Mouse (Mus musculus): ENCODE measurements at regions not wholly inside any gene's neighbourhood (a gene's known extent, or its start where the extent isn't known, plus 50 kb on each side); places are given as distances from the start of the nearest gene placed in this dataset.

DNA sequence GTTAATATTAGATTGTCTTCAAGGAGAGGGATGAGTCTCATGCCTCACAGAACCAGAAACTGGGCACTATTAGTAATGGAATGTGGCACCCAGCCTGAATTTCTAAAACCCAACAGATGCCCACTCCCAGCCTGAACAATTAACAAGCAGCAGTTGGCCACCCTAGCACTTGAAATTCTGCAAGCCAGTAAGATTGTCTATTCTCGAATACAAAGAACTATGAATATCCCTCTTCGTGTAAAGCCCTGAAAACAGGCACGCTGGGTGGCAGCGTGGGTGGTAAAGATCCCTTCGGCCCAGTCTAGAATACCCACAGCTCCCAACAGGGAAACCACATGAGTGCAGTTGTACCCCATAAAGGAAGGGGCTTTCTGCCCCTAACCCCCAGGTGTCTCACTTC, 138.0 kb upstream of the Plxnc1 start:
- no peak overlapping the region for H3K27ac ChIP-seq (replicated peaks)
- WGBS, result 94% methylated on average over 5 of the region's 5 CpGs
- no peaks in the 10 kb centered on the region for H3K36me3 ChIP-seq (replicated peaks)
- H3K4me3 ChIP-seq, result no peak overlapping the region
- H3K9me3 ChIP-seq, result no peaks in the 10 kb centered on the region
- DNase-seq (ENCODE audit: low spot score), result no peak
- peaks cover 9% of the 10 kb centered on the region; the same call in 1 of the 2 replicates for H3K4me1 ChIP-seq
- peaks cover 9% of the 10 kb centered on the region for H3K27me3 ChIP-seq (replicated peaks; ENCODE audit: low read depth, poor library complexity, severe bottlenecking)

DNA sequence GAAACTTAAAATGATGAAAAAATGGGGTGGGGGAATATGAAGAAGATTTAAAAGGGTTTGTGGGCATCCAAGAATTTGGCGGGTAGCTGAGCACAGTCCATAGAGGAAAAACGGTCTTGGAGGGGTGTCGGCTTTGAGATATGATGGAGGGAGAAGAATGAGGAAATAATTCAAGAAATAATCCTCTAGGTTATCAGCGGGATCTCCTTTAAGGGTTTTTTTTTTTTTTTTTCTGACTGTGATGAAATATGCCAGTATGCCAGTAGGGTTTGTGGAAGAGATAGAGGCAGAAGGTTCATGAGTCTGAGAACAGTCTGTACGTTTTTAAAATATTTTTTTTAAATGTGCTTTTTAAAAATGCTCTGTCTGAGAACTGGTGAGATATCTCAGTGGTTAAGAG, 135.3 kb upstream of the Plxnc1 start:
- H3K27ac ChIP-seq (replicated peaks), result no peak overlapping the region
- no peaks in the 10 kb centered on the region for H3K9me3 ChIP-seq

DNA sequence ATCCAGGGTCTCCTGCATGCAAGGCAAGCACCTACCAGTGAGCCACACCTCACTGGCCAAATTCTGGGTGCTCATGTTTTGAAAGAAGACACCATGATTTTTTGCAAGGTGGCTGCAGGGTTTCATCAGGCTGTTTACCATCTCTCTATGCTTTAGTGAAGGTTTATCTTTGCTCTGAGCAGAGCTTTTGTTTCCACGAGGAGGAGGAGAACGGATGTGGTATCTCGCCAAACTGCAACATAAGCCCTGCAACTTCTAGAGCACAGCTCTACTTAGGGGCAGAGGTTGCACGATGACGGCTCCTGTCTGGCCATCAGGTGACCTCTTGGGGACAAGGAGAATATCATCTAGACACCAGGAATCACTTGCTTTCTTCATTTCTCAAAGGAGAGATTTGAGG, 131.8 kb upstream of the Plxnc1 start:
- DNase-seq (ENCODE audit: low spot score), result no peak
- no peaks in the 10 kb centered on the region for H3K9me3 ChIP-seq
- WGBS, result 76% methylated on average over 5 of the region's 5 CpGs
- H3K4me1 ChIP-seq, result peaks cover 25% of the 10 kb centered on the region
- no peak overlapping the region for H3K4me3 ChIP-seq
- H3K36me3 ChIP-seq (replicated peaks), result no peaks in the 10 kb centered on the region
- no peak overlapping the region for H3K27ac ChIP-seq (replicated peaks)
- H3K27me3 ChIP-seq (replicated peaks; ENCODE audit: low read depth, poor library complexity, severe bottlenecking), result no peaks in the 10 kb centered on the region

More for the DNA sequence above, 135.3 kb upstream of the Plxnc1 start:
- no peak overlapping the region for H3K4me3 ChIP-seq
- 88% methylated on average over 5 of the region's 5 CpGs for WGBS
- no peaks in the 10 kb centered on the region for H3K36me3 ChIP-seq (replicated peaks)
- no peaks in the 10 kb centered on the region for H3K27me3 ChIP-seq (replicated peaks; ENCODE audit: low read depth, poor library complexity, severe bottlenecking)
- H3K4me1 ChIP-seq, result peaks cover 25% of the 10 kb centered on the region
- no peak for DNase-seq (ENCODE audit: low spot score)

DNA sequence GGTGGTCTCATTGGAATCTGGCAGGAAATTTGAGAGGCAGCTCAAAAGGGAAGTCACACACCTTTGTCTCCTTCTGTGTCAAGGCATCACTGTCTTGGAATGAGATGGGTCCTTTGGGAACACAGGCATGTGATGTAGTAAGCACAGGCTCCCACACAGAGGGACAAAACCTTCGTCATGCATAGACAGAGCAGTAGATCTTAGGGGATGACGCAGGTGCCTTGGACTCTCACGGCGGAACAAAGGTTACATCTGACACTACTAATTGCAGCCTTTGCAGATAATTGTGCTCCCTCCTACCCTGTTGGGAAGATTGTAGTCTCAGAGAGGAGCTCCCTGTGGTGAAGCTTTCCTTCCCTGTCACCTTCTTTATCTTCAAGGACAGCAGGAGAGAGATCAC, 131.3 kb upstream of the Plxnc1 start:
- Histone ChIP-seq H3K4me1 (peaks cover 25% of the 10 kb centered on the region), H3K27me3 (replicated peaks; ENCODE audit: low read depth, poor library complexity, severe bottlenecking) (no peaks in the 10 kb centered on the region), H3K27ac (replicated peaks) (no peak overlapping the region), H3K36me3 (replicated peaks) (no peaks in the 10 kb centered on the region), H3K9me3 (no peaks in the 10 kb centered on the region), H3K4me3 (no peak overlapping the region)
- no peak for DNase-seq (ENCODE audit: low spot score)
- WGBS, result 64% methylated on average over 4 of the region's 4 CpGs

DNA sequence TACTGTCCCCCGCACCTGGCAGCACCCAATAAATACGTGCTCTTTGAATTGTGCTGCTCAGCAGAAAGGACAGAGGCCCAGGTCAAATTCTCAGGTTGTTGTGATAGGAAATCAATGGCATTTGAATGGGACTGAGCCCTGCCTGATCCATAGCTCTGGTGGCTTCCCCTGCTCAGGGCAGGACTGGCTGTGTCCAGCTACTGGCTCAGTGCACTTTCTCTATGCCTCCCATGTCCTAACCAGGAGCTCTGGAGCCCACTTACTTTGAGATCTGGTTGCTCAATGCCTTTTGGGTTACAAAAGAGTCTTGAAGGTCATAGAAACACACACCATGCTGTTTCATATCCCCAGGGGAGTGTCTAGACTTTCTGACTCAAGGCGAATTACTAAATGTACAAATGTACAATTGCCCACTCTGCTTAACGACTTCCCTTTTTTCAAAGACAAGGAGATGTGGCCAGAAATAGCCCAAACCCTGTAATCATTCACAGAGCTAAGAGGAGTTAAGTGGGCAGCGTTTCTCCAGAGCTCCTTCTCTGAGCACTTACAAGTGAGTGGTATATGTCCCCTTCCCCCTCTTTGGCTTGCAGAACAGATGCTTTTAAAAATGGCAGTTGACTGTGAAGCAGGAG, 130.4 kb upstream of the Plxnc1 start:
- no peak for DNase-seq (ENCODE audit: low spot score)
- Histone ChIP-seq H3K9me3 (no peaks in the 10 kb centered on the region), H3K4me1 (peaks cover 25% of the 10 kb centered on the region), H3K27ac (replicated peaks) (no peak overlapping the region; the same call in 1 of the 2 replicates), H3K36me3 (replicated peaks) (no peaks in the 10 kb centered on the region), H3K4me3 (no peak overlapping the region), H3K27me3 (replicated peaks; ENCODE audit: low read depth, poor library complexity, severe bottlenecking) (no peaks in the 10 kb centered on the region)
- WGBS, result 48% methylated on average over 5 of the region's 5 CpGs

DNA sequence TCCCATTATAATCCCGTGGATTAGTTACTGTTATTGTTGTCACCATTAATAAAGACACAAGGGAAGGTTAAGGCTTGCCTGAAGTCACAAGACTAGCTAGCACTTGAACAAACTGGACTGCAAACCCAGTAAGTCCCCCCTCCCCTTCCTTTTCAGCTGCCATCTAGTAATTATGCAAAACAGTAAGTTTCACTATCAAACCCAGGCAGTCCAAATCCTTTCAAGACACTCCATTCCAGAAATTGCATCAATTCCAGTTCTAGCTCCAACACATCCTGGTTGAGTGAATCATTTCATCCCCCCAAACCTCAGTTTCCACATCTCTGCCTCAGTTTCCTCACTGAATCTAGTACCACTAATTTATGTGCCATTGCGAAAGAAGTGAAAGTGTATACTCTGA, 129.7 kb upstream of the Plxnc1 start:
- H3K4me1 ChIP-seq, result peaks cover 25% of the 10 kb centered on the region
- H3K27me3 ChIP-seq (replicated peaks; ENCODE audit: low read depth, poor library complexity, severe bottlenecking), result no peaks in the 10 kb centered on the region
- no peak overlapping the region for H3K27ac ChIP-seq (replicated peaks)
- H3K36me3 ChIP-seq (replicated peaks), result no peaks in the 10 kb centered on the region
- no peak overlapping the region for H3K4me3 ChIP-seq
- no peak for DNase-seq (ENCODE audit: low spot score)
- 80% methylated on average over 2 of the region's 2 CpGs for WGBS
- no peaks in the 10 kb centered on the region for H3K9me3 ChIP-seq

DNA sequence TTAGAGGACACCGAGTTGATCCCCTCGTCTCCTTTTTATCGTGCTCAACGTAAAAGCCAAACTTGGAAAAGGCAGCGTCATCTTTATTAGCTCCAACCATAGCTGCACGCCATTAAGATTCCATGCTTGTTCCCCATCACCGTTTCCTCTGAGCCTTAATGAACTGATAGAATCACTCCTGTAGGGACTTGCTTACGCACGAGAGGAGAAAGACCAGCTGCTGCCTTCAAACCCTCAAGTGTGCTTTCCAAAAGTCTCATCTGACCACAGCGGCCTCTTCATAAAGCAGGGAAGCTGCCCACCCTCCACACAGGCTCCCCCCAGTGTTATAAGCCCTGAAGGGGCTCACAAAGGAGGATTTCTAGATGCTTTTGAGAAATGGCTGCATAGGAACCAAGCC, 123.3 kb upstream of the Plxnc1 start:
- 89% methylated on average over 10 of the region's 10 CpGs for WGBS
- no peak overlapping the region for H3K27ac ChIP-seq (replicated peaks)

DNA sequence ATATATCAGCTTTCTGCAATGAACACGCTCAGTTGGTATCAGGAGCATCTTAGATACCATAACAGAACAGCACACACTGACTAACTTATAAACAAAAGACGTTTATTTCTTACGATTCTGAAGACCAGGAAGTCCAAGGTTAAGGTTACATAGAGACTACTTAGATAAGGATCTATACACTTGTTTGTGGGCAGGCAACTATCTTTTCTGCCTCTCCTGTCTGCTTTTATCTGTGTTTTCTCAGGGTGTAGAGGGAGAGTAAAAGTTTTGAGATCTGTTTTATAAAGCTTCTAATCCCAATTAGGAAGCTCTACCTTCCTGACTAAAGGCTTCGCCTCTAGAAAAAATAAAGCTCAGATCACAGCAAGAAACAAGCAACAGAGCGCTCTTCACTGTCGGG, 122.1 kb upstream of the Plxnc1 start:
- no peaks in the 10 kb centered on the region for H3K36me3 ChIP-seq (replicated peaks)
- WGBS, result 80% methylated on average over 6 of the region's 6 CpGs
- no peak overlapping the region for H3K27ac ChIP-seq (replicated peaks)
- no peaks in the 10 kb centered on the region for H3K27me3 ChIP-seq (replicated peaks; ENCODE audit: low read depth, poor library complexity, severe bottlenecking)
- no peaks in the 10 kb centered on the region for H3K4me1 ChIP-seq
- no peak overlapping the region for H3K4me3 ChIP-seq
- no peaks in the 10 kb centered on the region for H3K9me3 ChIP-seq
- no peak for DNase-seq (ENCODE audit: low spot score)

More for the DNA sequence above, 123.3 kb upstream of the Plxnc1 start:
- H3K9me3 ChIP-seq, result no peaks in the 10 kb centered on the region
- no peaks in the 10 kb centered on the region for H3K4me1 ChIP-seq
- no peaks in the 10 kb centered on the region for H3K27me3 ChIP-seq (replicated peaks; ENCODE audit: low read depth, poor library complexity, severe bottlenecking)
- no peaks in the 10 kb centered on the region for H3K36me3 ChIP-seq (replicated peaks)
- no peak overlapping the region for H3K4me3 ChIP-seq
- DNase-seq (ENCODE audit: low spot score), result no peak

DNA sequence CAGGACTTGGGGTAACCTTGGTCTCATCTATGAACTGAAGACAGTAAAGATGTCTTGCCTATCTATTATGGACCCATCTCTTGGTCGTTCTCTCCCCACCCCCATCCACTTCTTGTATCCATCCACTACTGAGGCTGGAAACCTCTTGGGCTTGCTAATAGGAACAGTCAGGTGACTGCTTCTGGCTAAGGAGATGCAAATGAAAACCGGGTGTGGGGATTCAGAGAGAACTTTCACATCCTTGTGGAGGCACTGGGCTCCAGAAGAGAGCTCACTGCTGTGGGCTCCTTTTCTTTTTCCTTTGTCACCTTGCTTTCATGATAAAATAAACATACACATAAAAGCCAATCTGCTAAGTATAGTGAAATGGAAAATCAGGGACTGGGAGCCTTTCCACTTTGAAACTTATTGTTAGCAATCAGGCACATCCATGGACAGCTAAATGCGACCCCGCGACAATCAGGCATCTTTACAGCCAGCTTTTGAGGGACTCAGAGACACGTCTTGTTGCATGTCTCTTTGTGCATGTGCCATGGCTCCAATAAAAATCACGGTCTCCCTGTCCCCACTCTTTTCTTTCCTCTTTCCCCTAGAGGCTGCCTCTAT, 115.0 kb upstream of the Plxnc1 start:
- whole genome bisulfite sequencing, result 70% methylated on average over 7 of the region's 7 CpGs
- H3K4me1 ChIP-seq, result peaks cover 8% of the 10 kb centered on the region
- H3K36me3 ChIP-seq (replicated peaks), result no peaks in the 10 kb centered on the region

DNA sequence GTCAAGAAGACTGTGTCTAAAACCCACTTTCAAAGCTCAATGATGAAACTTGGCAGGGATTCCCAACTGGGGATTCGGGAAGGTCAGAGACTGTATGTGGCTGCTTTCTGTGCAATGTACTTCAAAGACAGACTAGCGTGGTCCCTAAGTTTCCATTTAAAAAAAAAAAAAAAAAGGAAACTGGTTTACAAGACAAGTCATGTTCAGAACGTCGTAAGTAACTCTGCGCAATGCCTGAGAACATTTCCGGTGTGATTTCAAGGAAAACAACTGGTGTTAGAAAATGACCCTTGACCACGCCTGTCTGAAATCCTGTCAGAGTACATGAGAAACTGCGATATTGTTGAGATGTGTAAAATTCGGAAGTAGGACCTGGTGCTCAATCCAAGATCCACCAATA, 114.4 kb upstream of the Plxnc1 start:
- no peak for DNase-seq (ENCODE audit: low spot score)

More for the DNA sequence above, 115.0 kb upstream of the Plxnc1 start:
- Histone ChIP-seq H3K27ac (replicated peaks) (no peak overlapping the region), H3K4me3 (no peak overlapping the region), H3K9me3 (no peaks in the 10 kb centered on the region), H3K27me3 (replicated peaks; ENCODE audit: low read depth, poor library complexity, severe bottlenecking) (no peaks in the 10 kb centered on the region)
- no peak for DNase-seq (ENCODE audit: low spot score)

DNA sequence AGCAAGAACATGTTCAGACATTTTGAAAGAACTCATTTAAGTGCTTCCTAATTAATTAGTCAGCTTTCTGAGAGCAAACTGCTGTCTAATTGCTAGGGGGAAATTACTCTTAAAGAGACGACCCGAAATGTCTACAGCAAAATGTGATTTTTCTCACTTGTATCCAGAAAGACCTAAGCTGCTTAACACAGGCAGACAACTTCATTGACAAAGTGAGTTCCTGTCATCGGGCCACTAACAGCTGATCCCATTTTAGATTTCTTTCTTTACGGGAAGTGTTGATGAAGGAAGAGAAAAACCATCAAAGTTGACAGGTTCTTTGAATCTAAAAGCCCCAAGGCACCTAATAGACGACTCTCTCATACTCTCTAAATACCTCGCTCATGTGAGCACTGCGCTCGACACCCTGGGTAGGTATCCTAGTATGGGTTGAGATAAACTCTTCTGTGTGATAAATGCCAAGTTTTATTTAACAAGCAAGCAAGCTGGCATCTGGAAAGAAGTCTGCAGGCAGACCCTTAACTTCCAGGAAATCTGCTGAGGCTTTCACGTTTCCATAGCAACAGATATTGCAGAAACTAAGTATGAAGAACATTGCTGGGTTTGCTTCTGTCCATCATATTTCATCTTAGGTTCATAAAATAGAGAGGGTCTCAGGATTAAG, 112.5 kb upstream of the Plxnc1 start:
- 72% methylated on average over 9 of the region's 9 CpGs for WGBS

More for the DNA sequence above, 114.4 kb upstream of the Plxnc1 start:
- 88% methylated on average over 9 of the region's 9 CpGs for WGBS
- H3K27me3 ChIP-seq (replicated peaks; ENCODE audit: low read depth, poor library complexity, severe bottlenecking), result no peaks in the 10 kb centered on the region
- H3K4me1 ChIP-seq, result peaks cover 8% of the 10 kb centered on the region
- H3K36me3 ChIP-seq (replicated peaks), result no peaks in the 10 kb centered on the region
- no peaks in the 10 kb centered on the region for H3K9me3 ChIP-seq
- no peak overlapping the region for H3K4me3 ChIP-seq
- no peak overlapping the region for H3K27ac ChIP-seq (replicated peaks)

DNA sequence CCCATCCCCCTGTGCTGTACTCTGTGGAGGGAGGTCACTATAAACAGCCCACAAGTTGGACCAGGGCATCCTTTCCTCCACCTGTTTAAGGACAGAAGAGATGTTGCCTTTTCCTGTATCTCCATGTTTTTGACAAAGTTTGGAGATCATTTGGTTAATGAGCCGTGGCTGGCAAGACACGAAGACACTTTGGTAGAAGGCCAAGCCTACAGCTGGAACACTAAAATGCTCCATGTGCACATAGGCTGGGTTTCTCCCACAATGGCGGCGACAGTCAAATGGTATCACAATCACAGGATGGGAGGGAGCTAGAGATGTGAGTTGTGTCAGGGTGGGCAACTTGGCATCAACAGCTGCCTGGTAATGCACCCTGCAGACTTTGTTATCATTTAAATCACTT, 111.9 kb upstream of the Plxnc1 start:
- 85% methylated on average over 4 of the region's 4 CpGs for WGBS

More for the DNA sequence above, 112.5 kb upstream of the Plxnc1 start:
- Histone ChIP-seq H3K27me3 (replicated peaks; ENCODE audit: low read depth, poor library complexity, severe bottlenecking) (no peaks in the 10 kb centered on the region), H3K27ac (replicated peaks) (no peak overlapping the region), H3K4me1 (peaks cover 17% of the 10 kb centered on the region), H3K9me3 (no peaks in the 10 kb centered on the region), H3K36me3 (replicated peaks) (no peaks in the 10 kb centered on the region), H3K4me3 (no peak overlapping the region)
- DNase-seq (ENCODE audit: low spot score), result no peak

DNA sequence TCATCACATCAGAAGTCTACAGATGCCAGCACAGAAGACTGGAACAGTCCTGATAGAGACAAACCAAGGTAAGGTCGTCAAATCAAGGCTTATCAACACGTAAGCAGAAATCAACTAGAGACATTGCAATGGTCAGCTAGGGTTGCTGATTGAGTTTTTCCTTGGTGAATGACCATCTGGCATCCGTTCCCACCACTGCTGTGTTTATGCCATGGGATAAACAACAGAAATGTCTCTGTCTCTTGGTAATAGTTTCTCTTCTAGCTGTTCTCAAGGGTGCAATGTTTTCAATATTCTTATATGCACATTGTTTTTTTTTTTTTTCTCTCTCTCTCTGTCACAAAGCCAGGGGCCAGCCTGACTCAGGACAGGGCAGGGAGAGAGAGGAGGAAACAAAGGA, 110.2 kb upstream of the Plxnc1 start:
- Histone ChIP-seq H3K27ac (replicated peaks) (no peak overlapping the region), H3K27me3 (replicated peaks; ENCODE audit: low read depth, poor library complexity, severe bottlenecking) (no peaks in the 10 kb centered on the region), H3K4me1 (peaks cover 17% of the 10 kb centered on the region), H3K4me3 (no peak overlapping the region), H3K36me3 (replicated peaks) (no peaks in the 10 kb centered on the region), H3K9me3 (no peaks in the 10 kb centered on the region)
- no peak for DNase-seq (ENCODE audit: low spot score)
- 89% methylated on average over 3 of the region's 3 CpGs for WGBS

More for the DNA sequence above, 111.9 kb upstream of the Plxnc1 start:
- H3K4me3 ChIP-seq, result no peak overlapping the region
- H3K36me3 ChIP-seq (replicated peaks), result no peaks in the 10 kb centered on the region
- no peaks in the 10 kb centered on the region for H3K9me3 ChIP-seq
- no peak overlapping the region for H3K27ac ChIP-seq (replicated peaks)
- H3K27me3 ChIP-seq (replicated peaks; ENCODE audit: low read depth, poor library complexity, severe bottlenecking), result no peaks in the 10 kb centered on the region
- H3K4me1 ChIP-seq, result peaks cover 17% of the 10 kb centered on the region
- DNase-seq (ENCODE audit: low spot score), result no peak
